Mouse (Mus musculus): ENCODE data around the gene Xpnpep2.

The Xpnpep2 gene

GRCm38 (mm10) chrX:48108394-48109315 lies at the start of gene Xpnpep2:
Gene Xpnpep2 (plus strand): TSS chrX:48108725.
- DNase-seq (ENCODE audit: low read depth, low spot score): no peak

- DNase-seq (ENCODE audit: low read depth, low spot score): no peak
Observed at GRCm38 (mm10) chrX:48062481-48062880, 46.0 kb upstream of the Xpnpep2 start.

GRCm38 (mm10) chrX:48064166-48064853 lies 44.2 kb upstream of the Xpnpep2 start:
- no peak for DNase-seq (ENCODE audit: low read depth, low spot score)

GRCm38 (mm10) chrX:48066891-48067290 lies 41.6 kb upstream of the Xpnpep2 start:
- no peak for DNase-seq (ENCODE audit: low read depth, low spot score)

GRCm38 (mm10) chrX:48071961-48072360 lies 36.6 kb upstream of the Xpnpep2 start:
- no peak for DNase-seq (ENCODE audit: low read depth, low spot score)

- no peak for DNase-seq (ENCODE audit: low read depth, low spot score)
Observed at GRCm38 (mm10) chrX:48072401-48072800, 36.1 kb upstream of the Xpnpep2 start.

- no peak for DNase-seq (ENCODE audit: low read depth, low spot score)
Observed at GRCm38 (mm10) chrX:48074691-48075090, 33.8 kb upstream of the Xpnpep2 start.

- no peak for DNase-seq (ENCODE audit: low read depth, low spot score)
Observed at GRCm38 (mm10) chrX:48076806-48077425, 31.6 kb upstream of the Xpnpep2 start.

GRCm38 (mm10) chrX:48082364-48082763 lies 26.2 kb upstream of the Xpnpep2 start:
- no peak for DNase-seq (ENCODE audit: low read depth, low spot score)

GRCm38 (mm10) chrX:48092129-48092528 lies 16.4 kb upstream of the Xpnpep2 start:
- no peak for DNase-seq (ENCODE audit: low read depth, low spot score)

- DNase-seq (ENCODE audit: low read depth, low spot score): no peak
Observed at GRCm38 (mm10) chrX:48093555-48093954, 15.0 kb upstream of the Xpnpep2 start.

- DNase-seq (ENCODE audit: low read depth, low spot score): no peak
Observed at GRCm38 (mm10) chrX:48094658-48095057, 13.9 kb upstream of the Xpnpep2 start.

- DNase-seq (ENCODE audit: low read depth, low spot score): no peak
Observed at GRCm38 (mm10) chrX:48096580-48096979, 11.9 kb upstream of the Xpnpep2 start.

- DNase-seq (ENCODE audit: low read depth, low spot score): no peak
Observed at GRCm38 (mm10) chrX:48098470-48099129, 9.9 kb upstream of the Xpnpep2 start.

GRCm38 (mm10) chrX:48099871-48100270 lies 8.7 kb upstream of the Xpnpep2 start:
- DNase-seq (ENCODE audit: low read depth, low spot score): no peak

- DNase-seq (ENCODE audit: low read depth, low spot score): no peak
Observed at GRCm38 (mm10) chrX:48103256-48103655, 5.3 kb upstream of the Xpnpep2 start.

GRCm38 (mm10) chrX:48104736-48105441 lies 3.6 kb upstream of the Xpnpep2 start:
- DNase-seq (ENCODE audit: low read depth, low spot score): no peak

- DNase-seq (ENCODE audit: low read depth, low spot score): no peak
Observed at GRCm38 (mm10) chrX:48106226-48106625, 2.3 kb upstream of the Xpnpep2 start.

GRCm38 (mm10) chrX:48109316-48109655 lies 761 bp downstream of the Xpnpep2 start:
- no peak for DNase-seq (ENCODE audit: low read depth, low spot score)

- DNase-seq (ENCODE audit: low read depth, low spot score): no peak
Observed at GRCm38 (mm10) chrX:48119294-48119693, 10.8 kb downstream of the Xpnpep2 start.
